Mouse (Mus musculus) liver, adult 2 months (tissue): ENCODE results near the gene Phldb2.

Source experiments
- CTCF ChIP-seq: fragments of 200-500 bp; IDR thresholded peaks from 2 replicates; pipeline ENCODE4 v1.5.1; 2011; ENCODE audit warnings: low read depth, low read length, control low read depth
- POLR2A ChIP-seq: fragments of 200-500 bp; IDR thresholded peaks from 2 replicates; pipeline ENCODE4 v1.6.1; 2011; ENCODE audit warnings: low read length, control low read depth; ENCODE audit not compliant: insufficient read depth; ENCODE audit errors: extremely low read depth

DNA sequence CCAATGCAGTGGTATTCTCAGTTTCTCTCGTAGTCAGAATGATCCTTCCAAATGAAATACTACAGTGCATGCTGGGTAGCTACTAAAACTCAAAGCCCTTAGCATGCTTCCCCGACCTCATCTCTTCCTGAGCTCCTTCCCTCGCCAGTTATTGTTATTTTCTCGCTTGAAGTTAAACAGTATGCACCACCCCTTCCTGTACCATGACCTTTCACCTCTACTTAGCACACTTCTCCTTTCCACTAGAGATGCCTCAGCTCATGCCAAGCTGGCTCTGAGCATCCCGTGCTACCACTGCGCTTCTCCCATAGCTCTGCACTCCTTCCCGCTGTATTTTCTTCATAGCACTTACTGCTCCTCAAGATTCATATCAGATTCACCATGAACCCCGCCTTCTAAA, 215.5 kb downstream of the Phldb2 start:
- TF ChIP-seq POLR2A = no peak
- TF ChIP-seq CTCF = no peak
